Mouse (Mus musculus): ENCODE results near the gene Olfr49.

The Olfr49 gene

GRCm38 (mm10) chr14:54261386-54261785 lies 23.4 kb downstream of the Olfr49 start:
- in situ Hi-C loops (cut with MboI, MseI) = no loop called here

GRCm38 (mm10) chr14:54260196-54260595 lies 24.5 kb downstream of the Olfr49 start:
- in situ Hi-C loops (cut with MboI, MseI) = no loop called here

- in situ Hi-C loops (cut with MboI, MseI) = no loop called here
These were observed 25.0 kb downstream of the Olfr49 start for GRCm38 (mm10) chr14:54259722-54260085.

- in situ Hi-C loops (cut with MboI, MseI) = no loop called here
These were observed 25.6 kb downstream of the Olfr49 start for GRCm38 (mm10) chr14:54259003-54259721.

- in situ Hi-C loops (cut with MboI, MseI) = no loop called here
These were observed 26.5 kb downstream of the Olfr49 start for GRCm38 (mm10) chr14:54258131-54258670.

- in situ Hi-C loops (cut with MboI, MseI) = no loop called here
These were observed 30.0 kb downstream of the Olfr49 start for GRCm38 (mm10) chr14:54254670-54255202.

GRCm38 (mm10) chr14:54253741-54254291 lies 30.9 kb downstream of the Olfr49 start, which contains the start of the genes Dad1 and Abhd4:
Dad1 (minus strand) TSS chr14:54254104.
Abhd4 (plus strand) TSS chr14:54254188.
- in situ Hi-C loops (cut with MboI, MseI) = no loop called here

GRCm38 (mm10) chr14:54250122-54250521 lies 34.6 kb downstream of the Olfr49 start:
- in situ Hi-C loops (cut with MboI, MseI) = no loop called here

- in situ Hi-C loops (cut with MboI, MseI) = no loop called here
These were observed 35.4 kb downstream of the Olfr49 start for GRCm38 (mm10) chr14:54249326-54249725.

GRCm38 (mm10) chr14:54246232-54246631 lies 38.5 kb downstream of the Olfr49 start:
- in situ Hi-C loops (cut with MboI, MseI) = no loop called here

- in situ Hi-C loops (cut with MboI, MseI) = no loop called here
These were observed 40.6 kb downstream of the Olfr49 start for GRCm38 (mm10) chr14:54244183-54244582.

- in situ Hi-C loops (cut with MboI, MseI) = no loop called here
These were observed 44.2 kb downstream of the Olfr49 start for GRCm38 (mm10) chr14:54240542-54240941.

GRCm38 (mm10) chr14:54239002-54239736 lies 45.6 kb downstream of the Olfr49 start:
- in situ Hi-C loops (cut with MboI, MseI) = loop anchor here (10.0 kb wide), 1 partner anchor 186 kb away; the partner anchor contains the start of gene Mrpl52

GRCm38 (mm10) chr14:54236881-54237280 lies 47.9 kb downstream of the Olfr49 start:
- in situ Hi-C loops (cut with MboI, MseI) = loop anchor here (10.0 kb wide), 1 partner anchor 188 kb away; the partner anchor contains the start of gene Mrpl52

- in situ Hi-C loops (cut with MboI, MseI) = loop anchor here (10.0 kb wide), 1 partner anchor 189 kb away; the partner anchor contains the start of gene Mrpl52
These were observed 48.8 kb downstream of the Olfr49 start for GRCm38 (mm10) chr14:54235825-54236540.

- in situ Hi-C loops (cut with MboI, MseI) = loop anchor here (10.0 kb wide), 1 partner anchor 190 kb away; the partner anchor contains the start of gene Mrpl52
These were observed 50.3 kb downstream of the Olfr49 start for GRCm38 (mm10) chr14:54234231-54235040.

- in situ Hi-C loops (cut with MboI, MseI) = loop anchor here (10.0 kb wide), 1 partner anchor 191 kb away; the partner anchor contains the start of gene Mrpl52
These were observed 51.1 kb downstream of the Olfr49 start for GRCm38 (mm10) chr14:54233559-54234143.

- in situ Hi-C loops (cut with MboI, MseI) = loop anchor here (10.0 kb wide), 1 partner anchor 192 kb away; the partner anchor contains the start of gene Mrpl52
These were observed 51.8 kb downstream of the Olfr49 start for GRCm38 (mm10) chr14:54232811-54233558.

GRCm38 (mm10) chr14:54232143-54232542 lies 52.6 kb downstream of the Olfr49 start:
- in situ Hi-C loops (cut with MboI, MseI) = loop anchor here (10.0 kb wide), 1 partner anchor 193 kb away; the partner anchor contains the start of gene Mrpl52
